ENCODE assay signal across 11 mouse cellular contexts in the genomic region with DNA sequence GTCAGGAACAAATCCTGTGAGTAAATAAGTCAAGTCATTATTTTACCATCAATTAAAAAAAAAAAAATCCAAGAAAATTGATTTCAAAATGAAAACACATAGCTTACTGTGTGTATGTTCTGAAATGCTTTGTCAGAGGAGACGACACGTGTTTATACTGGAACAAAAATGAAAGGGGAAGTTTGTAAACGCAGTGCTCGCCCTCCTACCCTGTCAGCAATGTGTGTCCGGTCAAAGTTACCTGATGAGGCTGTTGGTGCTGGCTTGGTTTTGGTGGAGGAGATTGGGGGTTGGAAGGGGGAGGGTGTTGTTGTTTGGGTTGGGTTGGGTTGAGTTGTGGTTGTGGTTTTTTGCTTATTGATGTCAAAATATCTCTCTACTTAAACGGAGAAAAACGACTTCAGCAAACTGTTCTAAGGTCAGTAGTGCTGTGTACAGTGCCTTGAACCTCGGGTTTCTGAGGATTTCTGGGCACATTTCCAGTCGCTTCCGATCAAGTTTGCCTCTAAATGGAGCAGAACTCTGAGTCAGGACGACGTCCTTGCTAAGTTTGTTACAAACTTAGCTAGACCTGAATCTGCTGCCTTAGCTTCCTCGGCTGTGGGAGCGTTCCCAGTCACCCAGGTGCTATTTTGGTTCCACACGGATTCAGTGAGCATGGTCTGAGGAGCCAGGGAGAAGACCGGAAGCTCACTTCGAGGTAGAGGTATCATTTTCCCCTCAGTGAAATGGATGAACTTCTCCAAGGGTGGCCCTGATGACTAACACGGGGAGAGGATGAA.
DNase-seq lines count a peak whose midpoint lies in the region; ATAC-seq lines count a peak whose summit lies in the region.
"Had no signal": no experiment of that assay in that cellular context is flagged by ENCODE, and none has a peak within 500 bp of the region (broad histone marks: within the 10 kb centered on the region; RNA-seq: fewer than 3 reads in every experiment).

No protein-coding gene starts in this region.

- no peak overlapping the region for H3K27ac ChIP-seq in liver, embryonic 13.5 days
- H3K27ac ChIP-seq: limb, embryonic 12.5 days had no signal

- ATAC-seq in liver, embryonic 13.5 days (ENCODE audit: low read depth) = no peak
- ATAC-seq: Patski had no signal

- peak overlapping the region; percentile 26; the same call in 1 of the 2 replicates for H3K4me2 ChIP-seq in liver, embryonic 13.5 days
- H3K4me2 ChIP-seq: limb, embryonic 12.5 days had no signal

- H3K4me3 ChIP-seq in liver, embryonic 13.5 days (replicated peaks) = no peak overlapping the region
- H3K4me3 ChIP-seq: limb, embryonic 12.5 days had no signal

- H3K9me3 ChIP-seq in liver, embryonic 13.5 days (replicated peaks) = no peaks in the 10 kb centered on the region
- H3K9me3 ChIP-seq: limb, embryonic 12.5 days had no signal

- H3K9ac ChIP-seq in liver, embryonic 13.5 days = no peak overlapping the region
- H3K9ac ChIP-seq: limb, embryonic 12.5 days had no signal

- no peaks in the 10 kb centered on the region for H3K27me3 ChIP-seq in liver, embryonic 13.5 days
- H3K27me3 ChIP-seq: limb, embryonic 12.5 days; Patski had no signal

- WGBS in liver, embryonic 13.5 days (ENCODE audit: insufficient replicate concordance) = 29% methylated on average over 18 of the region's 18 CpGs

- peaks cover 9% of the 10 kb centered on the region; the same call in 1 of the 2 replicates for H3K4me1 ChIP-seq in liver, embryonic 13.5 days (replicated peaks)

- peak; percentile 24 for DNase-seq in kidney, postnatal 10 days
- no peak for DNase-seq in kidney, adult 9 months
- peak; percentile 84 for DNase-seq in A20 (ENCODE audit: low read depth, low spot score)
- peak; percentile 80 to 93 for DNase-seq in adrenal gland, adult (ENCODE audit: inconsistent age in 2 of 2, low spot score in 1 of 2)
- no peak for DNase-seq in liver, embryonic 13.5 days
- DNase-seq in thymus, postnatal 10 days (ENCODE audit: low spot score in 2 of 2) = no peak
- DNase-seq in embryo, embryonic 11 days = no peak
- no peak for DNase-seq in T-cell, adult 2 months (ENCODE audit: low spot score)
- DNase-seq: heart, postnatal 14 days had no signal

- H3K36me3 ChIP-seq in liver, embryonic 13.5 days = no peaks in the 10 kb centered on the region
- H3K36me3 ChIP-seq: limb, embryonic 12.5 days had no signal

Comparison
In these comparisons a context has a peak if more than half of its experiments do, and no peak if none do; other contexts are left out.
1. DNase-seq: peak in kidney, postnatal 10 days (single experiment), A20 (single experiment) and adrenal gland, adult (2 of 2); none in kidney, adult 9 months (single experiment), liver, embryonic 13.5 days (single experiment), thymus, postnatal 10 days (0 of 2), embryo, embryonic 11 days (single experiment) and T-cell, adult 2 months (single experiment).